ENCODE assay signal across 23 mouse cellular contexts in genomic region chr5:124959099-124959498, GRCm38 (mm10). TPM values are rescaled to one million over a fixed set of nuclear protein-coding genes. Genes with fewer than 3 reads are reported as not detected.
DNase-seq lines count a peak whose midpoint lies in the region; ATAC-seq and TF ChIP-seq lines count a peak whose summit lies in the region.
"Had no signal": no experiment of that assay in that cellular context is flagged by ENCODE, and none has a peak within 500 bp of the region (broad histone marks: within the 10 kb centered on the region; RNA-seq: fewer than 3 reads in every experiment).

No protein-coding gene starts in this region.

- 96% methylated on average over 4 of the region's 4 CpGs for WGBS in cerebellum, adult 2 months
- 100% methylated on average over 4 of the region's 4 CpGs for WGBS in kidney, postnatal 0 days
- WGBS in lung, postnatal 0 days: 94% methylated on average over 4 of the region's 4 CpGs
- 97% methylated on average over 4 of the region's 4 CpGs for WGBS in olfactory bulb, adult 2 months

- H3K9me3 ChIP-seq in kidney, postnatal 0 days (replicated peaks; ENCODE audit: low read length): no peaks in the 10 kb centered on the region; the same call in 1 of the 2 replicates
- H3K9me3 ChIP-seq in lung, postnatal 0 days (ENCODE audit: low read length): no peaks in the 10 kb centered on the region
- H3K9me3 ChIP-seq: limb, embryonic 15.5 days had no signal

- H3K27ac ChIP-seq in cerebellum, adult 2 months (ENCODE audit: insufficient read depth, low read length): no peak overlapping the region
- no peak overlapping the region for H3K27ac ChIP-seq in kidney, postnatal 0 days
- no peak overlapping the region for H3K27ac ChIP-seq in lung, postnatal 0 days (ENCODE audit: low read length)
- H3K27ac ChIP-seq in olfactory bulb, adult 2 months (ENCODE audit: insufficient read depth, low read depth, low read length): no peak overlapping the region
- H3K27ac ChIP-seq: macrophage had no signal

- peak; percentile 10; the same call in 1 of the 2 replicates for TF ChIP-seq CTCF in cerebellum, adult 2 months (IDR thresholded peaks at IDR 0.05; ENCODE audit: borderline replicate concordance, insufficient read depth, low read depth, low read length)
- TF ChIP-seq CTCF in kidney, postnatal 0 days (IDR thresholded peaks at IDR 0.05; ENCODE audit: low read depth): peak; percentile 33; the same call in 1 of the 2 replicates
- TF ChIP-seq CTCF in lung, postnatal 0 days (IDR thresholded peaks at IDR 0.05): peak; percentile 26
- 0 out of 2 replicates have a peak, but pooled peaks have one; percentile 26 for TF ChIP-seq CTCF in olfactory bulb, adult 2 months (IDR thresholded peaks at IDR 0.05; ENCODE audit: insufficient read depth, low read depth, low read length)

- peaks cover 21% of the 10 kb centered on the region for H3K4me1 ChIP-seq in cerebellum, adult 2 months (ENCODE audit: control insufficient read depth, insufficient read depth, low read length)
- H3K4me1 ChIP-seq in kidney, postnatal 0 days (replicated peaks; ENCODE audit: insufficient read depth, low read length): peaks cover 10% of the 10 kb centered on the region
- H3K4me1 ChIP-seq in lung, postnatal 0 days (ENCODE audit: insufficient read depth, low read depth, low read length): peaks cover 9% of the 10 kb centered on the region
- peaks cover 23% of the 10 kb centered on the region for H3K4me1 ChIP-seq in olfactory bulb, adult 2 months (ENCODE audit: control insufficient read depth, insufficient read depth, low read length)

- no peak for DNase-seq in cerebellum, adult 2 months
- no peak for DNase-seq in cerebellum, postnatal 36 days
- DNase-seq in kidney, postnatal 0 days (ENCODE audit: low spot score): no peak
- no peak for DNase-seq in kidney, adult 11 months
- DNase-seq in lung, postnatal 0 days (ENCODE audit: low spot score): no peak
- DNase-seq in lung, postnatal 36 days: no peak
- no peak for DNase-seq in frontal cortex, postnatal 14 days (ENCODE audit: low spot score in 2 of 2)
- DNase-seq: adrenal gland, postnatal 25 days; cerebellum, adult 8-10 months; cerebellum, postnatal 25 days; gastrocnemius, postnatal 10 days; kidney, adult 9 months; kidney, postnatal 25 days; midbrain, embryonic 14.5 days; right cerebral cortex, adult 18-20 months; spleen, adult 18-20 months; thymus, postnatal 4 days had no signal

- TF ChIP-seq EP300 in lung, postnatal 0 days (IDR thresholded peaks at IDR 0.05): no peak

- H3K9ac ChIP-seq in kidney, postnatal 0 days (ENCODE audit: low read depth, low read length): no peak overlapping the region
- no peak overlapping the region for H3K9ac ChIP-seq in lung, postnatal 0 days (replicated peaks; ENCODE audit: low read depth)
- H3K9ac ChIP-seq: forebrain, embryonic 13.5 days; limb, embryonic 15.5 days had no signal

- H3K36me3 ChIP-seq in kidney, postnatal 0 days (ENCODE audit: insufficient read depth, low read length): no peaks in the 10 kb centered on the region
- H3K36me3 ChIP-seq in lung, postnatal 0 days (ENCODE audit: insufficient read depth, low read length): no peaks in the 10 kb centered on the region
- H3K36me3 ChIP-seq: limb, embryonic 10.5 days; limb, embryonic 15.5 days had no signal

- no peaks in the 10 kb centered on the region for H3K27me3 ChIP-seq in cerebellum, adult 2 months (ENCODE audit: control insufficient read depth, insufficient read depth, low read length)
- no peaks in the 10 kb centered on the region for H3K27me3 ChIP-seq in kidney, postnatal 0 days (ENCODE audit: insufficient read depth, low read length)
- no peaks in the 10 kb centered on the region for H3K27me3 ChIP-seq in lung, postnatal 0 days (replicated peaks; ENCODE audit: insufficient read depth, low read length)
- H3K27me3 ChIP-seq: forebrain, embryonic 13.5 days; limb, embryonic 15.5 days had no signal

- no peak for ATAC-seq in kidney, postnatal 0 days (replicated peaks; ENCODE audit: low FRiP score, low read depth)
- ATAC-seq in lung, postnatal 0 days: no peak
- ATAC-seq: forebrain, embryonic 13.5 days; hindbrain, embryonic 16.5 days had no signal

- H3K4me2 ChIP-seq in kidney, postnatal 0 days (ENCODE audit: low read length): no peak overlapping the region
- H3K4me2 ChIP-seq in lung, postnatal 0 days (replicated peaks; ENCODE audit: low read depth, low read length): no peak overlapping the region
- H3K4me2 ChIP-seq: forebrain, embryonic 13.5 days had no signal

- TF ChIP-seq POLR2A in cerebellum, adult 2 months (IDR thresholded peaks at IDR 0.05; ENCODE audit: borderline replicate concordance, insufficient read depth, low read length): no peak
- no peak for TF ChIP-seq POLR2A in olfactory bulb, adult 2 months (IDR thresholded peaks at IDR 0.05; ENCODE audit: insufficient read depth, low read depth, low read length)

- H3K4me3 ChIP-seq in cerebellum, adult 2 months (replicated peaks; ENCODE audit: insufficient read depth, low read depth, low read length): no peak overlapping the region
- H3K4me3 ChIP-seq in kidney, postnatal 0 days (replicated peaks; ENCODE audit: low read depth, low read length): no peak overlapping the region
- H3K4me3 ChIP-seq in lung, postnatal 0 days (ENCODE audit: low read depth, low read length): no peak overlapping the region
- H3K4me3 ChIP-seq in olfactory bulb, adult 2 months (ENCODE audit: insufficient read depth, low read depth, low read length): no peak overlapping the region
- H3K4me3 ChIP-seq: forebrain, embryonic 13.5 days; limb, embryonic 10.5 days; limb, embryonic 15.5 days had no signal

RNA-seq across cellular contexts. Expression of gene Rflna, which starts 43.9 kb away (rescaled TPM):
- 0.61 and 1.4 TPM in 2 replicates for polyA plus RNA-seq in cerebellum, adult 2 months (2012; rRNA removed)
- polyA plus RNA-seq in kidney, postnatal 0 days (2015; fragmentation: Nextera tagmentation; extraction: Ambion mirVana): 8.5 and 9.1 TPM in 2 replicates
- 15.6 and 17.1 TPM in 2 replicates for polyA plus RNA-seq in lung, postnatal 0 days (2015; fragmentation: Nextera tagmentation; extraction: Ambion mirVana)
- not detected in 2 replicates for polyA plus RNA-seq in olfactory bulb, adult 2 months (2012; ENCODE audit: insufficient read depth, insufficient read length, low replicate concordance, missing spikeins)
- polyA plus RNA-seq: macrophage had no signal
